Mouse (Mus musculus) hindbrain, embryonic 14.5 days (tissue): Measurements from ENCODE around the gene Mctp2. TPM values are rescaled to one million over a fixed set of nuclear protein-coding genes. Genes with fewer than 3 reads are reported as not detected.

Experiments
- ATAC-seq: fragments of 200-750 bp; cut with Nextera tagmentation; 2 replicates; pipeline ENCODE4 v1.8.0; 2017; ENCODE audit warnings: moderate number of reproducible peaks, mild to moderate bottlenecking, moderate TSS enrichment, moderate library complexity; ENCODE audit not compliant: low FRiP score
- DNase-seq: peaks from one replicate; pipeline ENCODE4 v3.0.0-alpha.2; 2015; ENCODE audit warnings: low spot score
- H3K27ac ChIP-seq: fragments of 300-500 bp; sonication (generic); 2 replicates; pipeline ENCODE4 v1.5.1; 2014; ENCODE audit warnings: mild to moderate bottlenecking, moderate library complexity
- H3K27me3 ChIP-seq: fragments of 300-500 bp; sonication (generic); 2 replicates; pipeline ENCODE4 v1.6.1; 2014; ENCODE audit warnings: mild to moderate bottlenecking, low read length, mixed read lengths; ENCODE audit not compliant: control insufficient read depth, insufficient read depth
- H3K36me3 ChIP-seq: fragments of 300-500 bp; sonication (generic); replicated peaks from 2 replicates; pipeline ENCODE4 v1.6.1; 2014; ENCODE audit not compliant: control insufficient read depth, insufficient read depth
- H3K4me1 ChIP-seq: fragments of 300-500 bp; sonication (generic); replicated peaks from 2 replicates; pipeline ENCODE4 v1.6.1; 2014; ENCODE audit warnings: antibody characterized with exemption, low read length, mixed read lengths; ENCODE audit not compliant: control insufficient read depth, insufficient read depth
- H3K4me2 ChIP-seq: fragments of 300-500 bp; sonication (generic); replicated peaks from 2 replicates; pipeline ENCODE4 v1.6.1; 2014; ENCODE audit warnings: mild to moderate bottlenecking, moderate library complexity
- H3K4me3 ChIP-seq: fragments of 300-500 bp; sonication (generic); replicated peaks from 2 replicates; pipeline ENCODE4 v1.5.1; 2014; ENCODE audit warnings: mild to moderate bottlenecking, low read length
- H3K9ac ChIP-seq: fragments of 300-500 bp; sonication (generic); 2 replicates; pipeline ENCODE4 v1.6.1; 2014
- H3K9me3 ChIP-seq: fragments of 300-500 bp; sonication (generic); 2 replicates; pipeline ENCODE4 v1.6.1; 2016; ENCODE audit warnings: low read length; ENCODE audit not compliant: control insufficient read depth
- WGBS: fragments of 180-500 bp; shearing (Covaris S2); extraction: QIAGEN DNeasy Blood & Tissue Kit; methylation state at CpG from one replicate; pipeline ENCODE4 v1.1.7; 2014; 5-methylcytosine and 5-hydroxymethylcytosine counted together
- polyA plus RNA-seq: library from polyadenylated mRNA; unstranded; fragments of >200 nt; fragmentation: Nextera tagmentation; extraction: Ambion mirVana; gene quantifications from 2 replicates; pipeline ENCODE4 v1.2.1, GENCODE M21; 2014

The Mctp2 gene
- polyA plus RNA-seq, 1 experiment from 2014 or later, result 0.74 TPM

DNA sequence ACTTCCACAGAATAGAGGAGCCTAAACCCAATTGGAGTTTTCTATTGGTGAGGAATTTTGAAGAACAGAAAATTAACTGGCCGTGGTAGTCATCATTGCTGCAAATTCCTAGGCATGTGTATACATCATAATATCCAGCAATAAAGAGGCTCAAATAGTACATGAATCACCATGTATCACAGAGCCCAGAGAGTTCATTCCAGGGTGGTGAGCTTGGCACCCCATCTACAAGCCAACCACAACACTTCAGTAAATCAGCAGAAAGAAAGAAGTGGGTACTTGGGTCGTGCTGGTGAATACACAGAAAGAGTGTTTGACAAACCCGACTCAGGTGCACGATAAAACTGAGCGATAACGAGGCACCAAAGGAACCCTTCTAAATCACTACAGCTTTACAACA is 207.8 kb downstream of the Mctp2 start:
- DNase-seq (no peak), ATAC-seq (no peak)
- Histone ChIP-seq H3K4me1 (no peaks in the 10 kb centered on the region), H3K9ac (no peak overlapping the region), H3K36me3 (no peaks in the 10 kb centered on the region), H3K9me3 (no peaks in the 10 kb centered on the region), H3K27me3 (no peaks in the 10 kb centered on the region), H3K4me2 (no peak overlapping the region), H3K4me3 (no peak overlapping the region), H3K27ac (no peak overlapping the region)
- WGBS, result 95% methylated on average over 6 of the region's 6 CpGs

DNA sequence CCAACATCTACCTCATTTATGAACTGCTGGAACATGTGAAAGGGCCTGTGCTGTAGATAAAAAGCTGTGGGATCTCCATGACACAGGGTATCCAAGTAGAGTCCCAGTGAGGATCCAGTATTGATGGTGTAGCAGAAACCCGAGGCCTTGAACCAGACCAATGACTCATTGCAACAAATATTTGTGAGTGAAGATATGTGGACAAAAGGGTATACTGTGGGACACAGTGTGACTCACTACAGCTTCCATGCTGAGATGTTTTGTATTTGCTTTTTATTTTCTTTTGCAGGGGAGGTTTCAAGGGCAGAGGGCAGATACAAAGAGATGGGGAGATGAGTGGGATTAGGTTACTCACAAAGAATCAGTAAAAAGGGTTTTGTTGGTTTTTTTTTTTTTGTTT is 209.4 kb downstream of the Mctp2 start:
- 44% methylated on average over 1 of the region's 1 CpGs for WGBS
- Histone ChIP-seq H3K27ac (no peak overlapping the region), H3K27me3 (no peaks in the 10 kb centered on the region), H3K4me3 (no peak overlapping the region), H3K36me3 (no peaks in the 10 kb centered on the region), H3K9ac (no peak overlapping the region), H3K4me1 (no peaks in the 10 kb centered on the region), H3K4me2 (no peak overlapping the region), H3K9me3 (no peaks in the 10 kb centered on the region)
- DNase-seq (no peak), ATAC-seq (no peak)

DNA sequence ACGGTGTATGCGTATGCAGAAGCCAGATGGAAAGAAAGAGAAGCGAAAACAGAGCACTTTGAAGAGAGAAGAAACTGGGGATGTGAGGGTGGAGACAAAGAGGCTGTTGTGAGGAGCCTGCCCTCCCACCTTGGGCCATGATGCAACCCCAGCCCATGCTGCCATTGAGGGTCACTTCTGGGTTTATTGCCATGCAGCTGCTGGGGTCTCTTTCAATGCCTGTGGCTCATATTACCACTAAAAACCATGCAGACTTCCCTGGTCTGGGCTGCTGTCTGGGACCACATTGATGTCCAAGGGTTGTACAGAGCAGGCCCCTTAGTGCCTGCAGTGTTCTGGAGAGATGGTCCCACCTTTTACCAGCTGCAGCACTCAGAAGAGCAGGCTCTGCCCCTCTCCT is 210.0 kb downstream of the Mctp2 start:
- Histone ChIP-seq H3K9me3 (no peaks in the 10 kb centered on the region), H3K27ac (no peak overlapping the region), H3K4me3 (no peak overlapping the region), H3K4me1 (no peaks in the 10 kb centered on the region), H3K4me2 (no peak overlapping the region), H3K9ac (no peak overlapping the region), H3K27me3 (no peaks in the 10 kb centered on the region), H3K36me3 (no peaks in the 10 kb centered on the region)
- ATAC-seq, result no peak
- WGBS, result 61% methylated on average over 3 of the region's 3 CpGs
- DNase-seq, result no peak

DNA sequence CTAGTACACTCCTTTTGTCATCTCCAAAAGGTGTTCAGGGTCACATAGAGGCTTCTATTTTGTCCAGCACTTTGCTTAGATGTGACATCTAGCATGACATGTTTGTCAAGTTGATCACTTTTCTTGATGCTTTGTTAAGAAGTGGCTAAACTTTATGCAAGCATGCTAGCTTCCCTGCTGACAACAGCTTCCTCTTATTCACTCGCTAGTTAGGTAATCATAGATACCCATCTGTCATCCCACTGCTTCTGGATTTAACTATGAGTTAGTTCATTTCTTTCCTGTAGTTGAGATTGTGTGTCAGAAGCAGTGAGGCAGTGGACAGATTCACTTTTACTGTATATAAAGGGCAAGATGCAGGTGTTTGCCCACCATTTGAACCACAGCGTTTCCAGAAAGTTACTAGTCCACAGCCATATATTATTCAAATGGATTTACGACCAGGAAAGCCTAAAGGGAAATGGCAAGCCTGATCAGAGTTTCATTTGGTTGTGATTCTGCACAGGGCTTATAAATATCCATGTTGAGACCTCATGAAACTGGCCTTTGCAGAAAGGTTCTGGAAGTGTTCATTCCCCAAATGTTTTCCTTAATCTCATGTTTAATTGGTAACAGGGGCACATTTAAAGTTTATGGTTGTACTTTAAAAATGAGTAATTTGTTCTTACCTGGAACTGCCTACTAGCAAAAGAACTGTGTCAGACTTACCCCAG is 216.8 kb downstream of the Mctp2 start:
- H3K27ac ChIP-seq, result no peak overlapping the region
- H3K36me3 ChIP-seq, result no peaks in the 10 kb centered on the region
- no peak overlapping the region for H3K4me3 ChIP-seq
- no peak overlapping the region for H3K4me2 ChIP-seq
- DNase-seq (no peak), ATAC-seq (no peak)
- H3K27me3 ChIP-seq, result no peaks in the 10 kb centered on the region
- H3K4me1 ChIP-seq, result no peaks in the 10 kb centered on the region
- no peak overlapping the region for H3K9ac ChIP-seq
- H3K9me3 ChIP-seq, result no peaks in the 10 kb centered on the region
- 86% methylated on average over 3 of the region's 3 CpGs for WGBS

DNA sequence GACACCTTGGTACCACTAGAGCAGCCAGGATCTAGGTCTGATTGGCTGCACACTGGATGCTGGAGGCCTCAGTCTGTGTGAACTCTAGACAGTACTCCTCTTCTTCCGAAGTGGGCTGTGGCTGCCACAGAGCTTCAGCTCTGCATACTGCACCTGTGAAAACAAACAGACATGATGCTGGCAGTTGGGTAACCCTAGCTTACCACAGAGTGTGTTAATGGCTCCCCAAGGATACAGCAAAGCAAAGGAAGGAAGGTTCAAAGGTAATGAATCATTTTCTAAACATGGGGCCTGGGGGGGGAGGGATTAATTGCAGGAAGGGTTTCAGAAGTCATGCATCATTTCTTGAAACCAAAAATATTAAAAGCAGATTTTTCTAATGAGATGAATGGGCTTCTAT is 225.7 kb downstream of the Mctp2 start:
- Histone ChIP-seq H3K4me3 (no peak overlapping the region), H3K9ac (no peak overlapping the region), H3K4me1 (no peaks in the 10 kb centered on the region), H3K27ac (no peak overlapping the region), H3K4me2 (no peak overlapping the region), H3K36me3 (no peaks in the 10 kb centered on the region), H3K27me3 (no peaks in the 10 kb centered on the region), H3K9me3 (no peaks in the 10 kb centered on the region)
- ATAC-seq, result no peak
- no peak for DNase-seq
- 76% methylated on average over 1 of the region's 1 CpGs for WGBS

DNA sequence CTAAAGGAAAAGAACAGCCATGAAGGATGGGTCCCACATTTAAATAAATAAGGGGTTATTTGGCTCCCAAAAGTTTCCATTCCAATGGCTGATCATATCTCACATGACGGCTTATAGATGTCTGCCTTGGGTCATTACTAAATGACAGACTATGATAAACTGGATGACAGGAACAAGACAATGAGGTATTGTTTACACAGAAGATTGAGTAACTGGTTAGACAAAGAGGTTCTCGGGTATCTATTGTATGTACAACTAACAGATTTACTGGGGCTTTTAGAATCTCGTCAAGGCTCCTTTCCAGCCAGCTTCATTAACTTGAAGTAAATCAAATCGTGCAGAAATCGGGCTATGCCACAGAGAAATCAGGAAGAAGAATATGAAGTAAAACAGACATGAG is 227.5 kb downstream of the Mctp2 start:
- H3K27ac ChIP-seq, result no peak overlapping the region
- WGBS, result 32% methylated on average over 5 of the region's 5 CpGs
- no peak overlapping the region for H3K9ac ChIP-seq
- H3K9me3 ChIP-seq, result no peaks in the 10 kb centered on the region
- DNase-seq (no peak), ATAC-seq (no peak)
- no peaks in the 10 kb centered on the region for H3K36me3 ChIP-seq
- H3K27me3 ChIP-seq, result no peaks in the 10 kb centered on the region
- no peak overlapping the region for H3K4me2 ChIP-seq
- no peaks in the 10 kb centered on the region for H3K4me1 ChIP-seq
- no peak overlapping the region for H3K4me3 ChIP-seq

DNA sequence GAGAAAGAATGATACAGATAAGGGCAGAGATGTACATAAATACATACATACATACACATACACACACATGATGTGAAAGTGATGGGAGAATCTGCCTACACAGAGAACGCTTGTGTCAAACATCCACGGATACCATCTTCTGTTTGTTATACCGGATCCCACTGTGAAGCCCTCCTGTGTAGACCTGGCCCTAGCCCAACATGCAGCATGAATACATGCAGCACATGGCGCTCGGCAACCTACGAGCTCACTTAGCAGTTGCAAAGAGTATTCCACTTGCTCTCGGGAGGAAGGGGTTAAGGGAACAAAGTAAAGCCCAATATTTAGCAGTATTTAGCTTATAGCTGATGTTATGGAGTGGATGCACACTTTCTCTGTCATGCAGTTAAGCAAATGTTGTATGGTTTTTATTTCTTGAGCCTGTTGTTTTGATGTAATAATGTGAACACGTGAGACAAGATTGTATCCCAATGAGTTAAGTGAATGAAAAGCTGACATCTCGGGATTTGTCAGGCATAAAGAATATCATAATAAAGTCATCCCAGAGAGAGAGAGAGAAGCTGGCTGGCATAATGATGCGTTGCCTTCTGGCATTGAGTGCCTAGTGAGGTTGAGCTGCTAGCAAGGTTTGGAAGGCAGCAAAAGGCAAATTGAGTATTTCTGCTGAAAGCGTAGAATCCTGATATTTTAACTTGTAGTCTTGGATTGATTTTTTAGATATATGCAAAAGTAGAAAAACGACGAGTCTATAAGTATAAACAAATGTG is 234.8 kb downstream of the Mctp2 start:
- Histone ChIP-seq H3K9ac (no peak overlapping the region), H3K4me1 (no peaks in the 10 kb centered on the region), H3K27ac (no peak overlapping the region), H3K36me3 (no peaks in the 10 kb centered on the region), H3K27me3 (no peaks in the 10 kb centered on the region), H3K4me2 (no peak overlapping the region), H3K4me3 (no peak overlapping the region), H3K9me3 (no peaks in the 10 kb centered on the region)
- DNase-seq, result no peak
- ATAC-seq, result no peak
- 66% methylated on average over 13 of the region's 13 CpGs for WGBS

DNA sequence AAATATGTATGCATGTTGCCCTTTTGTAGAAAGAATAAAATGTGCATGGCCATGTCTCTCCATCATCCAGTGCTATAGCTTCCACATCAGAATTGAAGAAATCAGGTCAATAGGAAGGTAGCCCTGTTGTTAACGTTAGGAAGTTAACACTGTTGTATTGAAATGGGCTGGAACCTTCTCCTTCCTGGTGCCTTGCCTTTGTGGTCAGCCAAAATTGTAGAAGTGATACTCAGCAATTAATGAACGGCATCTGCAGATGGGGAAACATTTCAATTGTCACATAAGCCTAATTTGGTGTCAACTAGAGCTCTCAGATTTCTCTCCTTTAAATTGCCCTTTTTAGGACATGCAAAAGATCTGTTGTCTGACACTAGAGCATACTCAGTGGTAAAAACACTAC is 238.0 kb downstream of the Mctp2 start:
- H3K4me1 ChIP-seq, result no peaks in the 10 kb centered on the region
- H3K36me3 ChIP-seq, result no peaks in the 10 kb centered on the region
- H3K4me3 ChIP-seq, result no peak overlapping the region
- DNase-seq, result no peak
- H3K27ac ChIP-seq, result no peak overlapping the region
- WGBS, result 88% methylated on average over 2 of the region's 2 CpGs
- ATAC-seq, result no peak
- H3K27me3 ChIP-seq, result no peaks in the 10 kb centered on the region
- no peak overlapping the region for H3K4me2 ChIP-seq
- no peak overlapping the region for H3K9ac ChIP-seq
- no peaks in the 10 kb centered on the region for H3K9me3 ChIP-seq

DNA sequence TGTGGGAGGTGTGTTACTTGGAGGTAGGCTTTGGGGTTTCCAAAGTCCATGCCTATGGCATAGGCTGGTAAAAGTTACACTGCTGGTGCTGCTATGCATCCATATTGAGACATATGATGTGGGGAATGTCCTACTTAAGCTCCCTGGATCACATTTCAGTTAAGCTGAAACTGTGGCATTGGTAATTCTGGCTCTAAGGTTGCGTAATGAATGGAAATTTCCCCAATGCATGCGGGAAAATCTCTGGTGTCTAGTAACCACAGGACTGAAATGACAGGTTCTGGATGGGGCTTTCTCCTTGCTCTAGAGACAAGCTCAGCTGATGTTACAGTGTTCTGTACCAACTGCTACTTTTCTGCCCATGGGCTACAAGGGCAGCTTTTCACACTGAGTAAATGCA is 240.1 kb downstream of the Mctp2 start:
- DNase-seq (no peak), ATAC-seq (no peak)
- Histone ChIP-seq H3K9ac (no peak overlapping the region), H3K36me3 (no peaks in the 10 kb centered on the region), H3K4me3 (no peak overlapping the region), H3K27me3 (no peaks in the 10 kb centered on the region), H3K9me3 (no peaks in the 10 kb centered on the region), H3K4me2 (no peak overlapping the region), H3K27ac (no peak overlapping the region), H3K4me1 (no peaks in the 10 kb centered on the region)
- 94% methylated on average over 2 of the region's 2 CpGs for WGBS
